Mouse (Mus musculus) midbrain, embryonic 10.5 days (tissue): ENCODE data around the gene Zfp976. TPM values are rescaled to one million over a fixed set of nuclear protein-coding genes. Genes with fewer than 3 reads are reported as not detected.
"Not testable (repeated sequence)": the region's sequence is repeated elsewhere in the genome, so short reads cannot be mapped to it uniquely, and the experiment has no call there.

Experiments
- DNase-seq: peaks from one replicate; pipeline ENCODE4 v3.0.0-alpha.2; 2017; ENCODE audit warnings: low spot score
- H3K27ac ChIP-seq: fragments of 300-500 bp; sonication (generic); replicated peaks from 2 replicates; pipeline ENCODE4 v1.5.1; 2016; ENCODE audit warnings: mild to moderate bottlenecking
- H3K27me3 ChIP-seq: fragments of 300-500 bp; sonication (generic); 2 replicates; pipeline ENCODE4 v1.6.1; 2016; ENCODE audit warnings: low read depth, mild to moderate bottlenecking; ENCODE audit not compliant: poor library complexity, severe bottlenecking
- H3K36me3 ChIP-seq: fragments of 300-500 bp; sonication (generic); 2 replicates; pipeline ENCODE4 v1.6.1; 2016; ENCODE audit warnings: mild to moderate bottlenecking, moderate library complexity
- H3K4me1 ChIP-seq: fragments of 300-500 bp; sonication (generic); 2 replicates; pipeline ENCODE4 v1.6.1; 2016
- H3K4me3 ChIP-seq: fragments of 300-500 bp; sonication (generic); 2 replicates; pipeline ENCODE4 v1.5.1; 2016; ENCODE audit warnings: mild to moderate bottlenecking, moderate library complexity
- H3K9me3 ChIP-seq: fragments of 300-500 bp; sonication (generic); replicated peaks from 2 replicates; pipeline ENCODE4 v1.6.1; 2016; ENCODE audit warnings: mild to moderate bottlenecking
- WGBS: fragments of 180-500 bp; shearing (Covaris S2); methylation state at CpG from one replicate; pipeline ENCODE4 v1.1.7; 2016; 5-methylcytosine and 5-hydroxymethylcytosine counted together
- polyA plus RNA-seq: library from polyadenylated mRNA; unstranded; fragments of >200 nt; fragmentation: Nextera tagmentation; extraction: Ambion mirVana; gene quantifications from 2 replicates; pipeline ENCODE4 v1.2.1, GENCODE M21; 2016

Zfp976 gene
- polyA plus RNA-seq: 2.7 and 2.9 TPM in 2 replicates

- Histone ChIP-seq H3K4me3 (peak within 1 kb of the TSS; percentile 51), H3K27ac (peak within 1 kb of the TSS; percentile 59), H3K9me3 (peaks cover 15% of the 10 kb centered on the region; the same call in 1 of the 2 replicates)
- H3K27me3 ChIP-seq, H3K36me3 ChIP-seq, H3K4me1 ChIP-seq: not testable (repeated sequence)
- peak; percentile 71 for DNase-seq
- WGBS: 3% methylated on average over 25 of the region's 25 CpGs
These were observed at the start of gene Zfp976 for GRCm38 (mm10) chr7:42642152-42643115. Gene Zfp976, minus strand, starts transcription at chr7:42642588.

DNA sequence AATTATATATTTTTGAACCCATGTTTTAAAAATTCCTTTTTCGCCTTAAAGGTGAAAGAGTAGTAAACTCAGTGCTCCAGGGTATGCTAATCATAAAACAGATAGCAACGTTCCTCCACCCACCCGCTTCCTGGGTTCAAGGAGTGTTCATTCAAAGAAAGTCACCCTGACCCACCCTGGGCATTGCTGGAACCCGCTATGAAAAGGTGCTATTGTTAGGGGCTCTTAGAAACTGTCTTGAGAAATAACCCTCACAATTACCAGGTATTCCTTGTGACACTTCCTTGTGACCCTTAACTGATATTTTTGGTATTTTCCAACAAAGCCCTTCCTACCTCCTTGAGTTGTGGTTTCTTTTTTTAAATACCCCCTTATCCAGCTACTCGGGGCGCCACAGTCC is 37.7 kb upstream of the Zfp976 start:
- not testable (repeated sequence) for H3K27me3 ChIP-seq, H3K27ac ChIP-seq, H3K36me3 ChIP-seq, H3K4me3 ChIP-seq, H3K4me1 ChIP-seq, DNase-seq
- H3K9me3 ChIP-seq: peaks cover 50% of the 10 kb centered on the region
- 95% methylated on average over 6 of the region's 6 CpGs for WGBS

- H3K4me1 ChIP-seq, H3K4me3 ChIP-seq, H3K27ac ChIP-seq, H3K36me3 ChIP-seq, DNase-seq, H3K27me3 ChIP-seq: not testable (repeated sequence)
- H3K9me3 ChIP-seq: peaks cover 51% of the 10 kb centered on the region
These were observed 37.3 kb upstream of the Zfp976 start for GRCm38 (mm10) chr7:42679646-42680045.

- 72% methylated on average over 5 of the region's 5 CpGs for whole genome bisulfite sequencing
- not testable (repeated sequence) for H3K27ac ChIP-seq, H3K4me1 ChIP-seq, H3K4me3 ChIP-seq, DNase-seq, H3K27me3 ChIP-seq
- Histone ChIP-seq H3K9me3 (peaks cover 68% of the 10 kb centered on the region), H3K36me3 (peaks cover 37% of the 10 kb centered on the region)
These were observed 17.8 kb upstream of the Zfp976 start for GRCm38 (mm10) chr7:42660140-42660539.

DNA sequence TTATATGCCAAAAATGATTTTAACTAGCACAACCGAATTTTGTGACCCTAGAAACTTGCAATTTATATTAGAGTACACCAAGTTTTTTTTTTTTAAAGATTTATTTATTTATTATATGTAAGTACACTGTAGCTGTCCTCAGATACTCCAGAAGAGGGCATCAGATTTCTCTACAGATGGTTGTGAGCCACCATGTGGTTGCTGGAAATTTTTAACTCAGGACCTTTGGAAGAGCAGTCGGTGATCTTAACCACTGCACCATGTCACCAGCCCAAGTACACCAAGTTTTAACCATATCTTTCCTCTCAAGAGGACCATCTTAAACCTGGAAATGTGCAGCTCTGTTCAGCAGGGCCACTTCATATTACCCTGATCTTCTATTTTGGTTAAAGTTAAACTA is 12.8 kb upstream of the Zfp976 start:
- H3K36me3 ChIP-seq: not testable (repeated sequence)

GRCm38 (mm10) chr7:42643120-42643620 is 782 bp upstream of the Zfp976 start:
- not testable (repeated sequence) for H3K36me3 ChIP-seq, H3K4me1 ChIP-seq, H3K27me3 ChIP-seq, DNase-seq
- 22% methylated on average over 3 of the region's 3 CpGs for WGBS
- Histone ChIP-seq H3K9me3 (peaks cover 19% of the 10 kb centered on the region; the same call in 1 of the 2 replicates), H3K27ac (peak overlapping the region; percentile 59; the same call in 1 of the 2 replicates), H3K4me3 (peak overlapping the region; percentile 51)

More for the DNA sequence above, 12.8 kb upstream of the Zfp976 start:
- not testable (repeated sequence) for H3K27ac ChIP-seq, H3K27me3 ChIP-seq, H3K4me1 ChIP-seq, H3K4me3 ChIP-seq, DNase-seq
- peaks cover 51% of the 10 kb centered on the region for H3K9me3 ChIP-seq
- WGBS: 66% methylated on average over 2 of the region's 2 CpGs

DNA sequence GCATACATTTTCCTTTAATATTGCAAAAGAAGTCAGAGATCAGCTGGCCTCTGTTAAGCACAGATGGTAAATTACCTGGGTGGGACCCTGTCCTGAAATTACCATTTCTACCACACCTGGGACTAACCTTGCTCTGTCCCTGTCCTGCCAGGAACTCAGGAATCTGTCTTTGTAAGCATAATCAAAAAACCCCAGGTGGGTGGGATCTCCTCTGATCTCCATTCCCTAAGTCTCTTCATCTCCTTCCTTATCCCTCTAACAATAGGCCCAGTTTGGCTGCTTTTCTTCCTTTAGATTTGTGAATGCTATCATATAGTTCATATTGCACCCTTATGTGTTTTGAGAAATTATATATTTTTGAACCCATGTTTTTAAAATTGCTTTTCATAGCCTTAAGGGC is 11.4 kb downstream of the Zfp976 start:
- not testable (repeated sequence) for H3K36me3 ChIP-seq, H3K27ac ChIP-seq, H3K4me1 ChIP-seq, DNase-seq, H3K27me3 ChIP-seq, H3K4me3 ChIP-seq
- H3K9me3 ChIP-seq: peaks cover 65% of the 10 kb centered on the region

DNA sequence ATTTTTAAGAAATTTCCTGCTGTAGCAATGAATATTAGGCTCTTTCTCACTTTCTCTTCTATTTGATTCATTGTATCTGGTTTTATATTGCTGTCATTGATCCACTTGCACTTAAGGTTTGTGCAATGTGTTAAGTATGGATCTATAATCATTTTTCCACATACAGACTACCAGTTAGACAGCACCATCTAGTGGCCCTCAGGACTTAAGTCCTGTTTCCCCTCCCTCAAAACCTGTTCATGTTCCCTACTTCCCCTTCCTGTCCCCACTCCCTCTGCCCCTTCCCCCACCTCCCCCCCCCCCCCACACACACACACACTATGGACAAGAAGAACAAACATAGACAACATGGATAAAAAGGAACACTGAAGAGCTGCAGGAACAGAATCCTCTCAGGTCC is 46.7 kb downstream of the Zfp976 start:
- H3K27me3 ChIP-seq, H3K36me3 ChIP-seq, H3K4me1 ChIP-seq, H3K27ac ChIP-seq, H3K4me3 ChIP-seq, DNase-seq: not testable (repeated sequence)
- peaks cover 80% of the 10 kb centered on the region for H3K9me3 ChIP-seq

DNA sequence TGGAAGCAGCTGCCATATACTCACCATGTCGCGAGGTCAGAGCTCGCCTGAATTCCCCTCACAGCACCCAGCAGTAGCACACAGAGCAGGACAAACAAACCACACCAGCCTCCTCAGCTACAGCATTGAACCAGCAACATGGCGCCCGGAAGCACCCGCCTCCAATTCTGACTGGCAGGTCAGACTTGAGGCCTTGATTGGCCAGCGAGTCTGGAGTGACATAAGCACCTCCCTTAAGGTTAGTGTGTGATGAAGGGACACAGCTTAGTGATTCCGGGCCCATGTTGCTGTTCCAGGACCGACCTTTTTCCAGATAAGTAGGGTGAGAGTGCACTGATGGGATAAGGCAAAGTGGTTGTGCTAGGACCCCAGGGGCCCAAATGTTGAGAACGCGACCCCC is 50.0 kb downstream of the Zfp976 start, which contains the start of gene Zfp977:
TSS of gene Zfp977 (minus strand) at position 135 of the 400 bp plus-strand sequence.
- not testable (repeated sequence) for H3K4me1 ChIP-seq, H3K27ac ChIP-seq, H3K36me3 ChIP-seq, H3K27me3 ChIP-seq, H3K4me3 ChIP-seq, DNase-seq
- peaks cover 74% of the 10 kb centered on the region for H3K9me3 ChIP-seq
- 87% methylated on average over 11 of the region's 11 CpGs for WGBS

- H3K27ac ChIP-seq, H3K4me1 ChIP-seq, H3K4me3 ChIP-seq, H3K27me3 ChIP-seq, DNase-seq, H3K36me3 ChIP-seq: not testable (repeated sequence)
- H3K9me3 ChIP-seq: peaks cover 78% of the 10 kb centered on the region
These were observed 51.1 kb downstream of the Zfp976 start for GRCm38 (mm10) chr7:42591311-42591710.

GRCm38 (mm10) chr7:42578488-42578887 is 63.9 kb downstream of the Zfp976 start, which contains the start of gene Gm21028:
Gene Gm21028, minus strand, starts transcription at chr7:42578588.
- Histone ChIP-seq H3K27ac (no peak within 1 kb of the TSS), H3K27me3 (no peaks in the 10 kb centered on the region), H3K4me1 (no peaks in the 10 kb centered on the region), H3K9me3 (peaks cover 93% of the 10 kb centered on the region), H3K36me3 (no peaks in the 10 kb centered on the region), H3K4me3 (no peak within 1 kb of the TSS)
- DNase-seq: no peak
- WGBS: 94% methylated on average over 5 of the region's 5 CpGs
